Mouse (Mus musculus) liver, embryonic 14.5 days (tissue): ENCODE results near the gene Stub1.

Experiments used
- CTCF ChIP-seq: IDR thresholded peaks from 2 replicates; pipeline ENCODE4 v1.5.1; 2016; ENCODE audit warnings: antibody characterized with exemption, low read depth, control low read depth
- EP300 ChIP-seq: IDR thresholded peaks from 2 replicates; pipeline ENCODE4 v1.6.1; 2016; ENCODE audit warnings: antibody characterized with exemption, low read depth

GRCm38 (mm10) chr17:25806507-25806906 lies 26.7 kb downstream of the Stub1 start:
- TF ChIP-seq CTCF (no peak), EP300 (no peak)
